Mouse (Mus musculus) G1E (cell line): ENCODE results near the gene Fez2.

ENCODE experiments used
- CTCF ChIP-seq: IDR thresholded peaks from 2 replicates; pipeline ENCODE4 v1.5.1; 2012; ENCODE audit warnings: low read depth, low read length, inconsistent platforms, mixed read lengths
- GATA1 ChIP-seq: IDR thresholded peaks from 2 replicates; pipeline ENCODE4 v1.6.1; 2012; ENCODE audit warnings: borderline replicate concordance, low read length, inconsistent platforms, mixed read lengths
- TAL1 ChIP-seq: conservative IDR thresholded peaks from 2 replicates; pipeline ENCODE4 v1.6.1; 2012; ENCODE audit warnings: low read depth, low read length, inconsistent platforms, mixed read lengths

- no peak for TF ChIP-seq CTCF
- no peak for TF ChIP-seq TAL1
- no peak for TF ChIP-seq GATA1
Measured at GRCm38 (mm10) chr17:78401713-78402112, 16.2 kb downstream of the Fez2 start.
